22 mouse cellular contexts compared by ENCODE assay signal in the genomic region with DNA sequence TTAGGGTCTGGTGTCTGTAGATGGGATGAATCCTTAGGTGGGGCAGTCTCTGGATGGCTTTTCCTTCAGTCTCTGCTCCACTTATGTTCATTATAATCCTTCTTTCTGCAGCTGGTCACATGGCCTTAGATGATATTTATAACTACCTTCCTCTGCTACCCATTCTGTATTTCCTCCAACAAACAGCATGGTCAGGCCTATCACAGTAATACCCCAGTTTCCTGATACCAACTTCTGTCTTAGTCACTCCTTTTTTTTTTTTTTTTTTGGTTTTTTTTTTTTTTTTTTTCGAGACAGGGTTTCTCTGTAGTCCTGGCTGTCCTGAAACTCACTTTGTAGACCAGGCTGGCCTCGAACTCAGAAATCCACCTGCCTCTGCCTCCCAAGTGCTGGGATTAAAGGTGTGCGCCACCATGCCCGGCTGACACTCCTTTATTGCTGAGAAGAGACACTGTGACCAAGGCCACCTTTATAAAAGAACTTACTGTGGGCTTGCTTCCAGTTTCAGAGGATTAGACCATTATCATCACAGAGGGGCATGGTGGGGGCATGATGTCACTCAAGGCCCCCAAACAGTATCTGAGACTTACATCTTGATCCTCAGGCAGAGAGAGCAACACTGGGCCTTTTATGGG.
"Had no signal": no experiment of that assay in that cellular context is flagged by ENCODE, and none has a peak within 500 bp of the region (broad histone marks: within the 10 kb centered on the region; RNA-seq: fewer than 3 reads in every experiment).

No protein-coding gene starts in this region.

- H3K4me3 ChIP-seq: heart, adult 2 months; heart, embryonic 13.5 days; heart, embryonic 15.5 days; hindbrain, embryonic 13.5 days; hindbrain, embryonic 15.5 days; layer of hippocampus, adult 2 months; limb, embryonic 13.5 days; limb, embryonic 15.5 days; liver, embryonic 12.5 days had no signal

- H3K9ac ChIP-seq: heart, embryonic 13.5 days; heart, embryonic 15.5 days; hindbrain, embryonic 13.5 days; hindbrain, embryonic 15.5 days; limb, embryonic 13.5 days; limb, embryonic 15.5 days; liver, embryonic 12.5 days; liver, embryonic 14.5 days had no signal

- H3K4me1 ChIP-seq: hindbrain, embryonic 15.5 days had no signal

- DNase-seq: gastrocnemius, postnatal 14 days; gastrocnemius, postnatal 36 days; heart, adult 2 months; heart, postnatal 14 days; heart, postnatal 36 days; kidney, adult 11 months; kidney, adult 2 months; kidney, adult 9 months; kidney, postnatal 10 days; kidney, postnatal 25 days; kidney, postnatal 4 days; left cerebral cortex, postnatal 4 days had no signal

- H3K27ac ChIP-seq: heart, adult 2 months; heart, embryonic 13.5 days; heart, embryonic 15.5 days; hindbrain, embryonic 13.5 days; hindbrain, embryonic 15.5 days; hindbrain, postnatal 0 days; layer of hippocampus, adult 2 months; limb, embryonic 13.5 days; limb, embryonic 15.5 days; liver, embryonic 12.5 days; liver, embryonic 14.5 days had no signal

- H3K9me3 ChIP-seq: heart, embryonic 13.5 days; heart, embryonic 15.5 days; hindbrain, embryonic 13.5 days; limb, embryonic 15.5 days; liver, embryonic 12.5 days had no signal

- H3K27me3 ChIP-seq: heart, embryonic 13.5 days; heart, embryonic 15.5 days; hindbrain, embryonic 13.5 days; hindbrain, embryonic 15.5 days; limb, embryonic 13.5 days; limb, embryonic 15.5 days; liver, embryonic 12.5 days had no signal
